Mouse (Mus musculus) adrenal gland, adult 18-20 months (tissue): ENCODE data around the gene Ubl7. TPM values are rescaled to one million over a fixed set of nuclear protein-coding genes. Genes with fewer than 3 reads are reported as not detected.

Experiments
- total RNA-seq, 2 experiments: library from RNA; stranded (reverse); gene quantifications; 1 replicate in 1 of 2; 2 replicates in 1 of 2; pipeline ENCODE4 v1.2.3; 2021

The Ubl7 gene
- total RNA-seq, 2 experiments from 2014 or later = 66.7 to 73.4 TPM

Other genes with a start within 250 kb of the Ubl7 start
- under 1 TPM in 1 of 2 experiments, not detected in 1; 0.20 TPM for gene Cyp1a2, start 227.3 kb upstream of the Ubl7 start, total RNA-seq
- 1 to 10 TPM in 1 of 2 experiments, under 1 TPM in 1; 0.17 to 1.0 TPM for gene Cyp1a1, start 223.1 kb upstream of the Ubl7 start, total RNA-seq
- gene Edc3, start 202.4 kb upstream of the Ubl7 start, total RNA-seq = 1 to 10 TPM; 7.1 to 8.7 TPM
- gene Clk3, start 145.1 kb upstream of the Ubl7 start, total RNA-seq = 10 to 100 TPM; 63.6 to 74.9 TPM
- gene Arid3b, start 74.2 kb upstream of the Ubl7 start, total RNA-seq = 1 to 10 TPM; 5.4 to 7.1 TPM
- gene Sema7a, start 29.1 kb downstream of the Ubl7 start, total RNA-seq = 10 to 100 TPM; 10.4 to 21.1 TPM
- 1,000 to 10,000 TPM; 6,431 to 6,741 TPM for gene Cyp11a1, start 95.4 kb downstream of the Ubl7 start, total RNA-seq
- gene Stra6, start 152.8 kb downstream of the Ubl7 start, total RNA-seq = 1 to 10 TPM; 1.1 to 1.5 TPM
- gene Ccdc33, start 207.8 kb downstream of the Ubl7 start, total RNA-seq = under 1 TPM; 0.22 to 0.80 TPM